Comparison of ENCODE assay signal across 16 mouse cellular contexts in genomic region chr13:47647693-47648092, GRCm38 (mm10).
A peak's percentile ranks its signal among the peaks of the same experiment; 100 is the strongest.
DNase-seq lines count a peak whose midpoint lies in the region; ATAC-seq and TF ChIP-seq lines count a peak whose summit lies in the region.
"Had no signal": no experiment of that assay in that cellular context is flagged by ENCODE, and none has a peak within 500 bp of the region (broad histone marks: within the 10 kb centered on the region; RNA-seq: fewer than 3 reads in every experiment).

No protein-coding gene starts in this region.

- H3K9me3 ChIP-seq in kidney, postnatal 0 days (replicated peaks; ENCODE audit: low read length), result no peaks in the 10 kb centered on the region
- no peaks in the 10 kb centered on the region for H3K9me3 ChIP-seq in kidney, embryonic 14.5 days (ENCODE audit: control insufficient read depth, low read length)
- H3K9me3 ChIP-seq: embryonic facial prominence, embryonic 13.5 days; forebrain, embryonic 10.5 days; hindbrain, embryonic 12.5 days; midbrain, embryonic 12.5 days had no signal

- H3K27me3 ChIP-seq in kidney, postnatal 0 days (ENCODE audit: insufficient read depth, low read length), result no peaks in the 10 kb centered on the region
- H3K27me3 ChIP-seq in kidney, embryonic 14.5 days (ENCODE audit: control insufficient read depth, insufficient read depth, low read length), result no peaks in the 10 kb centered on the region
- H3K27me3 ChIP-seq in thymus, adult 2 months (ENCODE audit: control insufficient read depth, insufficient read depth, low read length), result no peaks in the 10 kb centered on the region
- H3K27me3 ChIP-seq: embryonic facial prominence, embryonic 13.5 days; hindbrain, embryonic 12.5 days; midbrain, embryonic 12.5 days had no signal

- H3K4me3 ChIP-seq in kidney, postnatal 0 days (replicated peaks; ENCODE audit: low read depth, low read length), result no peak overlapping the region
- H3K4me3 ChIP-seq in kidney, embryonic 14.5 days (ENCODE audit: low read length), result no peak overlapping the region
- H3K4me3 ChIP-seq in thymus, adult 2 months (ENCODE audit: control insufficient read depth, insufficient read depth, low read length), result no peak overlapping the region
- H3K4me3 ChIP-seq: embryonic facial prominence, embryonic 13.5 days; forebrain, embryonic 10.5 days; hindbrain, embryonic 12.5 days; midbrain, embryonic 12.5 days had no signal

- ATAC-seq in kidney, postnatal 0 days (replicated peaks; ENCODE audit: low FRiP score, low read depth), result no peak
- ATAC-seq in kidney, embryonic 14.5 days (ENCODE audit: low FRiP score, low TSS enrichment), result no peak
- ATAC-seq: intestine, postnatal 0 days had no signal

- DNase-seq in kidney, postnatal 0 days (ENCODE audit: low spot score), result peak; percentile 10
- peak; percentile 51 for DNase-seq in brain, embryonic 14.5 days (ENCODE audit: low read depth)
- peak; percentile 67 to 78 for DNase-seq in frontal cortex, adult 2 months (ENCODE audit: extremely low spot score in 1 of 2, low spot score in 1 of 2)
- DNase-seq in left cerebral cortex, adult 9 months (ENCODE audit: low spot score in 2 of 2), result peak; percentile 30 to 53
- no peak for DNase-seq in gastrocnemius, postnatal 4 days (ENCODE audit: low spot score in 2 of 2)
- DNase-seq in thymus, adult 2 months, result no peak
- DNase-seq: cerebellum, adult 11-12 months; lung, postnatal 36 days; thymus, postnatal 14 days had no signal

- no peaks in the 10 kb centered on the region for H3K4me1 ChIP-seq in kidney, postnatal 0 days (replicated peaks; ENCODE audit: insufficient read depth, low read length)
- H3K4me1 ChIP-seq in kidney, embryonic 14.5 days (ENCODE audit: control insufficient read depth, insufficient read depth, low read length), result no peaks in the 10 kb centered on the region
- H3K4me1 ChIP-seq in thymus, adult 2 months (replicated peaks; ENCODE audit: control insufficient read depth, insufficient read depth, low read length), result no peaks in the 10 kb centered on the region
- H3K4me1 ChIP-seq: embryonic facial prominence, embryonic 13.5 days; hindbrain, embryonic 12.5 days had no signal

- 39% methylated on average over 5 of the region's 5 CpGs for WGBS in kidney, postnatal 0 days
- WGBS in kidney, embryonic 14.5 days, result 44% methylated on average over 5 of the region's 5 CpGs
- 73% methylated on average over 5 of the region's 5 CpGs for WGBS in thymus, adult 2 months

- H3K36me3 ChIP-seq in kidney, postnatal 0 days (ENCODE audit: insufficient read depth, low read length), result no peaks in the 10 kb centered on the region
- H3K36me3 ChIP-seq in kidney, embryonic 14.5 days (ENCODE audit: control insufficient read depth, insufficient read depth, low read length), result no peaks in the 10 kb centered on the region
- no peaks in the 10 kb centered on the region for H3K36me3 ChIP-seq in thymus, adult 2 months (ENCODE audit: control insufficient read depth, insufficient read depth, low read length)
- H3K36me3 ChIP-seq: embryonic facial prominence, embryonic 13.5 days; forebrain, embryonic 10.5 days; hindbrain, embryonic 12.5 days; midbrain, embryonic 12.5 days had no signal

- no peak for TF ChIP-seq CTCF in kidney, postnatal 0 days (IDR thresholded peaks at IDR 0.05; ENCODE audit: low read depth)
- no peak for TF ChIP-seq CTCF in brain, embryonic 14.5 days (IDR thresholded peaks at IDR 0.05; ENCODE audit: borderline replicate concordance, extremely low read depth, insufficient read depth, insufficient read length)
- no peak for TF ChIP-seq CTCF in thymus, adult 2 months (IDR thresholded peaks at IDR 0.05; ENCODE audit: borderline replicate concordance, control insufficient read depth, extremely low read depth, insufficient read depth, low read length, poor library complexity)

- H3K27ac ChIP-seq in kidney, postnatal 0 days, result no peak overlapping the region
- H3K27ac ChIP-seq in kidney, embryonic 14.5 days (ENCODE audit: low read depth, low read length), result no peak overlapping the region
- no peak overlapping the region for H3K27ac ChIP-seq in thymus, adult 2 months (ENCODE audit: control insufficient read depth, insufficient read depth, low read length)
- H3K27ac ChIP-seq: embryonic facial prominence, embryonic 13.5 days; forebrain, embryonic 10.5 days; hindbrain, embryonic 12.5 days; liver, embryonic 14.5 days; midbrain, embryonic 12.5 days had no signal

- no peak for TF ChIP-seq POLR2A in brain, embryonic 14.5 days (IDR thresholded peaks at IDR 0.05; ENCODE audit: borderline replicate concordance, extremely low read depth, insufficient read depth, insufficient read length, poor library complexity, severe bottlenecking)
- TF ChIP-seq POLR2A in thymus, adult 2 months (IDR thresholded peaks at IDR 0.05; ENCODE audit: control insufficient read depth, extremely low read depth, insufficient read depth, low read length, poor library complexity), result no peak

- H3K4me2 ChIP-seq in kidney, postnatal 0 days (ENCODE audit: low read length), result no peak overlapping the region
- no peak overlapping the region for H3K4me2 ChIP-seq in kidney, embryonic 14.5 days (replicated peaks; ENCODE audit: low read depth, low read length)
- H3K4me2 ChIP-seq: embryonic facial prominence, embryonic 13.5 days; hindbrain, embryonic 12.5 days; midbrain, embryonic 12.5 days had no signal

- H3K9ac ChIP-seq in kidney, postnatal 0 days (ENCODE audit: low read depth, low read length), result no peak overlapping the region
- H3K9ac ChIP-seq in kidney, embryonic 14.5 days (ENCODE audit: low read depth, low read length), result no peak overlapping the region
- H3K9ac ChIP-seq: embryonic facial prominence, embryonic 13.5 days; hindbrain, embryonic 12.5 days; liver, embryonic 14.5 days; midbrain, embryonic 12.5 days had no signal

Comparison
In these comparisons a context has a peak if more than half of its experiments do, and no peak if none do; other contexts are left out.
1. DNase-seq: peak in kidney, postnatal 0 days (single experiment), brain, embryonic 14.5 days (single experiment), frontal cortex, adult 2 months (2 of 2) and left cerebral cortex, adult 9 months (2 of 2); none in gastrocnemius, postnatal 4 days (0 of 2) and thymus, adult 2 months (single experiment).